Mouse (Mus musculus): ENCODE data around the gene Trp53bp2. TPM values are rescaled to one million over a fixed set of nuclear protein-coding genes. Genes with fewer than 3 reads are reported as not detected.
A peak's percentile ranks its signal among the peaks of the same experiment; 100 is the strongest.

The Trp53bp2 gene
- polyA plus RNA-seq, 1 experiment = 23.7 TPM

GRCm38 (mm10) chr1:182380683-182381082 lies 28.3 kb upstream of the Trp53bp2 start:
- H3K27me3 ChIP-seq (ENCODE audit: control insufficient read depth, insufficient read depth, low read length, poor library complexity, severe bottlenecking) = no peaks in the 10 kb centered on the region
- no peaks in the 10 kb centered on the region for H3K4me1 ChIP-seq (ENCODE audit: control insufficient read depth, insufficient read depth, low read length)
- H3K9ac ChIP-seq (ENCODE audit: low read depth, poor library complexity, severe bottlenecking) = no peak overlapping the region
- H3K4me3 ChIP-seq (ENCODE audit: low read depth, low read length) = no peak overlapping the region
- no peak overlapping the region for H3K27ac ChIP-seq (ENCODE audit: insufficient read depth, low read length)
- no peaks in the 10 kb centered on the region for H3K9me3 ChIP-seq (replicated peaks; ENCODE audit: control insufficient read depth, insufficient read depth, low read length, poor library complexity, severe bottlenecking)
- no peaks in the 10 kb centered on the region for H3K36me3 ChIP-seq (ENCODE audit: control insufficient read depth, insufficient read depth, low read length, poor library complexity, severe bottlenecking)
- TF ChIP-seq CTCF (IDR thresholded peaks at IDR 0.05; ENCODE audit: low read depth, low read length) (no peak), EP300 (IDR thresholded peaks at IDR 0.05; ENCODE audit: insufficient read depth, low read depth, low read length) (no peak), POLR2A (IDR thresholded peaks at IDR 0.05; ENCODE audit: insufficient read depth, low read length) (no peak)

- no peak overlapping the region for H3K27ac ChIP-seq (ENCODE audit: insufficient read depth, low read length)
- H3K4me3 ChIP-seq (ENCODE audit: low read depth, low read length) = no peak overlapping the region
- no peak overlapping the region for H3K9ac ChIP-seq (ENCODE audit: low read depth, poor library complexity, severe bottlenecking)
- no peak for TF ChIP-seq EP300 (IDR thresholded peaks at IDR 0.05; ENCODE audit: insufficient read depth, low read depth, low read length)
- TF ChIP-seq CTCF (IDR thresholded peaks at IDR 0.05; ENCODE audit: low read depth, low read length) = peak; percentile 29
- H3K27me3 ChIP-seq (ENCODE audit: control insufficient read depth, insufficient read depth, low read length, poor library complexity, severe bottlenecking) = no peaks in the 10 kb centered on the region
- H3K4me1 ChIP-seq (ENCODE audit: control insufficient read depth, insufficient read depth, low read length) = no peaks in the 10 kb centered on the region
- no peaks in the 10 kb centered on the region for H3K9me3 ChIP-seq (replicated peaks; ENCODE audit: control insufficient read depth, insufficient read depth, low read length, poor library complexity, severe bottlenecking)
- H3K36me3 ChIP-seq (ENCODE audit: control insufficient read depth, insufficient read depth, low read length, poor library complexity, severe bottlenecking) = no peaks in the 10 kb centered on the region
Measured at GRCm38 (mm10) chr1:182381327-182381726, 27.6 kb upstream of the Trp53bp2 start.

GRCm38 (mm10) chr1:182383096-182383495 lies 25.9 kb upstream of the Trp53bp2 start:
- Histone ChIP-seq H3K27ac (ENCODE audit: insufficient read depth, low read length) (no peak overlapping the region), H3K4me3 (ENCODE audit: low read depth, low read length) (no peak overlapping the region), H3K36me3 (ENCODE audit: control insufficient read depth, insufficient read depth, low read length, poor library complexity, severe bottlenecking) (no peaks in the 10 kb centered on the region)

GRCm38 (mm10) chr1:182386449-182386848 lies 22.5 kb upstream of the Trp53bp2 start:
- no peaks in the 10 kb centered on the region for H3K27me3 ChIP-seq (ENCODE audit: control insufficient read depth, insufficient read depth, low read length, poor library complexity, severe bottlenecking)
- H3K9ac ChIP-seq (ENCODE audit: low read depth, poor library complexity, severe bottlenecking) = no peak overlapping the region
- TF ChIP-seq EP300 (IDR thresholded peaks at IDR 0.05; ENCODE audit: insufficient read depth, low read depth, low read length) (no peak), POLR2A (IDR thresholded peaks at IDR 0.05; ENCODE audit: insufficient read depth, low read length) (no peak), CTCF (IDR thresholded peaks at IDR 0.05; ENCODE audit: low read depth, low read length) (no peak)
- H3K27ac ChIP-seq (ENCODE audit: insufficient read depth, low read length) = no peak overlapping the region
- H3K36me3 ChIP-seq (ENCODE audit: control insufficient read depth, insufficient read depth, low read length, poor library complexity, severe bottlenecking) = no peaks in the 10 kb centered on the region
- H3K9me3 ChIP-seq (replicated peaks; ENCODE audit: control insufficient read depth, insufficient read depth, low read length, poor library complexity, severe bottlenecking) = no peaks in the 10 kb centered on the region
- H3K4me3 ChIP-seq (ENCODE audit: low read depth, low read length) = no peak overlapping the region
- no peaks in the 10 kb centered on the region for H3K4me1 ChIP-seq (ENCODE audit: control insufficient read depth, insufficient read depth, low read length)

More at GRCm38 (mm10) chr1:182383096-182383495, 25.9 kb upstream of the Trp53bp2 start:
- H3K9ac ChIP-seq (ENCODE audit: low read depth, poor library complexity, severe bottlenecking) = no peak overlapping the region
- no peak for TF ChIP-seq EP300 (IDR thresholded peaks at IDR 0.05; ENCODE audit: insufficient read depth, low read depth, low read length)
- no peak for TF ChIP-seq POLR2A (IDR thresholded peaks at IDR 0.05; ENCODE audit: insufficient read depth, low read length)
- TF ChIP-seq CTCF (IDR thresholded peaks at IDR 0.05; ENCODE audit: low read depth, low read length) = no peak
- no peaks in the 10 kb centered on the region for H3K4me1 ChIP-seq (ENCODE audit: control insufficient read depth, insufficient read depth, low read length)
- no peaks in the 10 kb centered on the region for H3K27me3 ChIP-seq (ENCODE audit: control insufficient read depth, insufficient read depth, low read length, poor library complexity, severe bottlenecking)
- H3K9me3 ChIP-seq (replicated peaks; ENCODE audit: control insufficient read depth, insufficient read depth, low read length, poor library complexity, severe bottlenecking) = no peaks in the 10 kb centered on the region

- TF ChIP-seq EP300 (IDR thresholded peaks at IDR 0.05; ENCODE audit: insufficient read depth, low read depth, low read length) (no peak), POLR2A (IDR thresholded peaks at IDR 0.05; ENCODE audit: insufficient read depth, low read length) (no peak), CTCF (IDR thresholded peaks at IDR 0.05; ENCODE audit: low read depth, low read length) (no peak)
- no peak overlapping the region for H3K27ac ChIP-seq (ENCODE audit: insufficient read depth, low read length)
Measured at GRCm38 (mm10) chr1:182388729-182389128, 20.2 kb upstream of the Trp53bp2 start.

GRCm38 (mm10) chr1:182398171-182398570 lies 10.8 kb upstream of the Trp53bp2 start:
- Histone ChIP-seq H3K4me3 (ENCODE audit: low read depth, low read length) (no peak overlapping the region), H3K4me1 (ENCODE audit: control insufficient read depth, insufficient read depth, low read length) (no peaks in the 10 kb centered on the region), H3K36me3 (ENCODE audit: control insufficient read depth, insufficient read depth, low read length, poor library complexity, severe bottlenecking) (no peaks in the 10 kb centered on the region), H3K27me3 (ENCODE audit: control insufficient read depth, insufficient read depth, low read length, poor library complexity, severe bottlenecking) (no peaks in the 10 kb centered on the region), H3K9ac (ENCODE audit: low read depth, poor library complexity, severe bottlenecking) (no peak overlapping the region), H3K9me3 (replicated peaks; ENCODE audit: control insufficient read depth, insufficient read depth, low read length, poor library complexity, severe bottlenecking) (no peaks in the 10 kb centered on the region), H3K27ac (ENCODE audit: insufficient read depth, low read length) (no peak overlapping the region)
- no peak for TF ChIP-seq EP300 (IDR thresholded peaks at IDR 0.05; ENCODE audit: insufficient read depth, low read depth, low read length)
- TF ChIP-seq POLR2A (IDR thresholded peaks at IDR 0.05; ENCODE audit: insufficient read depth, low read length) = no peak
- no peak for TF ChIP-seq CTCF (IDR thresholded peaks at IDR 0.05; ENCODE audit: low read depth, low read length)

More at GRCm38 (mm10) chr1:182388729-182389128, 20.2 kb upstream of the Trp53bp2 start:
- H3K9ac ChIP-seq (ENCODE audit: low read depth, poor library complexity, severe bottlenecking) = no peak overlapping the region
- H3K9me3 ChIP-seq (replicated peaks; ENCODE audit: control insufficient read depth, insufficient read depth, low read length, poor library complexity, severe bottlenecking) = no peaks in the 10 kb centered on the region
- no peaks in the 10 kb centered on the region for H3K27me3 ChIP-seq (ENCODE audit: control insufficient read depth, insufficient read depth, low read length, poor library complexity, severe bottlenecking)
- no peak overlapping the region for H3K4me3 ChIP-seq (ENCODE audit: low read depth, low read length)
- no peaks in the 10 kb centered on the region for H3K36me3 ChIP-seq (ENCODE audit: control insufficient read depth, insufficient read depth, low read length, poor library complexity, severe bottlenecking)
- H3K4me1 ChIP-seq (ENCODE audit: control insufficient read depth, insufficient read depth, low read length) = no peaks in the 10 kb centered on the region
